Mouse (Mus musculus) megakaryocyte, embryonic 14.5 days (primary cell): ENCODE results near the gene Kat2b. TPM values are rescaled to one million over a fixed set of nuclear protein-coding genes. Genes with fewer than 3 reads are reported as not detected.
A peak's percentile ranks its signal among the peaks of the same experiment; 100 is the strongest.
"Not testable (repeated sequence)": the region's sequence is repeated elsewhere in the genome, so short reads cannot be mapped to it uniquely, and the experiment has no call there.

Source experiments
- H3K27me3 ChIP-seq: replicated peaks from 2 replicates; pipeline ENCODE3; 2012; ENCODE audit warnings: inconsistent platforms
- H3K36me3 ChIP-seq: replicated peaks from 2 replicates; pipeline ENCODE3; 2012; ENCODE audit warnings: low read length, inconsistent platforms, mixed read lengths
- H3K4me1 ChIP-seq: 2 replicates; pipeline ENCODE4 v1.6.1; 2012; ENCODE audit warnings: inconsistent platforms
- H3K4me3 ChIP-seq: replicated peaks from 2 replicates; pipeline ENCODE3; 2012; ENCODE audit warnings: moderate library complexity, mild to moderate bottlenecking, inconsistent platforms
- H3K9me3 ChIP-seq: 2 replicates; pipeline ENCODE4 v1.6.1; 2012; ENCODE audit warnings: inconsistent platforms
- FLI1 ChIP-seq: IDR thresholded peaks from 2 replicates; pipeline ENCODE4 v1.6.1; 2012; ENCODE audit warnings: low read length, inconsistent platforms, mixed read lengths
- GATA1 ChIP-seq: IDR thresholded peaks from 3 replicates; pipeline ENCODE4 v1.6.1; 2012; ENCODE audit warnings: mixed read lengths, low read length, inconsistent platforms, borderline replicate concordance
- polyA plus RNA-seq: library from polyadenylated mRNA; stranded (reverse); fragments of >175 nt; gene quantifications from 2 replicates; pipeline ENCODE4 v1.2.3, GENCODE M21; 2012; ENCODE audit warnings: low replicate concordance; ENCODE audit not compliant: insufficient read depth

Gene Kat2b
- polyA plus RNA-seq, 1 experiment, result 0.39 TPM

DNA sequence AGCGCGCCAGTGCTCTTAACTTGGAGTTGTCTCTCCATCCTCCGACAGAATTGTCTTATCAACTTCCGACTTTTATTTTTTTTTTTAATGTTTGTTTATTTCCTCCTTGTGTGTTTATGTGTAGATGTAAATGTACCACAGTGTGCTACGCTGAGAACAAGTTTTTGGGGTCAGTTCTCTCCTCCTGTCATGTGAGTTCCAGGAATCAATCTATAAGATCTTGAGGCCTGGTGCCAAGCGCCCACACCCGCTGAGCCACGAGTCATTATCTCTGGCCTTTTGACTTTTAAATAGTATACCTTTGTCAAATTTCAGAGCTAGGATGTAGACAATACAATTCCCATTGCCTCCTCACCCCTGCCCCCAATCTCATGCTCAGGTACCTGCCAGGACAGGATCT lies 28.9 kb downstream of the Kat2b start:
- no peaks in the 10 kb centered on the region for H3K9me3 ChIP-seq
- H3K27me3 ChIP-seq, result no peaks in the 10 kb centered on the region
- TF ChIP-seq GATA1 (no peak), FLI1 (no peak)
- H3K4me1 ChIP-seq, result peaks cover 49% of the 10 kb centered on the region
- no peak overlapping the region for H3K4me3 ChIP-seq
- peaks cover 4% of the 10 kb centered on the region for H3K36me3 ChIP-seq

DNA sequence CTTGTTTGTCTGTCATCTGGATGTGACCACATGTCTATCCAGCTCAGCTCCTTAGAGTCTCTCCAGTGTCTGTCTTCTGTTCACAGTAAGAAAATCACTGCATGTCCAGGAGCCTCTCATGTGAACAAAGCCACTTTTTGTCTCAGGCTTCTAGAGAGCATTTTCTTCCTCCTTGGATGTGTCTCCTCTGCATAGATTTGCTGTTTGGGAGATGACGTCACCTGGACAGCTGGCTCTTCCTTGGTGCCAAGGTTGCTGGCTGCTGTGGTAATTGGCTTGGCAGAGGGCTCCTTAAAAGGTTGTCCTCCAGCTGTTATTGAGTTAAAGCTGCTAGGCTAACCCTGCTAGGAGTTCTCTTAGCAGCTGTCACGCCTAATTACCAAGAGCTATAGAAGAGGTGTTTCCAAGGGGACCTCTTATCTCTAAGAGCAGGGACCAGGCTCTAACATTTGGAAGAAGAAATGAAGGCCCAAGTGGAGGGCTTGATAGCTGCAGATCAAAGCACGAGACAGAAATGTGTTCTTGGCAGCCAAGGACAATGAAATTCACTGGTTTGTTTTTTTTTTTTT lies 29.7 kb downstream of the Kat2b start:
- no peak for TF ChIP-seq GATA1
- no peak for TF ChIP-seq FLI1
- H3K27me3 ChIP-seq, result no peaks in the 10 kb centered on the region
- H3K4me3 ChIP-seq, result no peak overlapping the region
- H3K9me3 ChIP-seq, result no peaks in the 10 kb centered on the region
- peaks cover 4% of the 10 kb centered on the region for H3K36me3 ChIP-seq
- H3K4me1 ChIP-seq, result peaks cover 48% of the 10 kb centered on the region

DNA sequence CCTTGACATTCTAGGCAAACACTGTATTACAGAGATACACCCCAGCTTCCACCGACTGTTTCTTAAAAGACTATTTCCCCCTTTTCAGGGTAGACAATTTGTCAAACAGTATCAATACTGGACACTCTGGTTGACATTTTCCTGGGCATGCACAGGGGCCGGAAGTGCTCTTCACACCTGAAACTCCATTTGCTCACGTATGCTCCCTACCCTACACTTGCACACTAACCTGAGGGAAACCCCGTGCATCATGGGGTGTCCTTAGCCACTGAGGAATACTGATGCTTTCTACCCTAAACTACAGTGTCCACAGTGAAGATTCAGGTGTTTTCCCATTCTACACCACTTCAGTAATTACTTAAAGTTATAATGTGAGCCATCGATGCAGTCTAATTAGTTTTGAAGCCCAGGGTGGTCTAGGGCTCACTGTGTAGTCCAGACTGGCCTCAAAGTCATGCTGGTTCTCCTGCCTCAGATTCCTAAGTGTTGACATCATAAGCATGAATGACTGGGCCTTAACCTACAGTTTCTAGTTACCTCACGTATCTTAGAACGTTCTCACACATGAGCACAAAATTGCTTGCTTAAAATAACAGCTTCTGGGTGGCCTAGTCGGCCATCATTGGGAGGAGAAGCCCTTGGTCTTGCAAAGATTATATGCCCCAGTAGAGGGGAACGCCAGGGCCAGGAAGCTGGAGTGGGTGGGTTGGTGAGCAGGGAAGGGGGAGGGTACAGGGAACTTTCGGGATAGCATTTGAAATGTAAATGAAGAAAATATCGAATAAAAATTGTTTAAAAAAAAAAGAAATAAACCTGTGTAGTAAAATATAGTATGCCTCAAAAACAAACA lies 30.5 kb downstream of the Kat2b start:
- Histone ChIP-seq H3K36me3 (peaks cover 4% of the 10 kb centered on the region), H3K4me3 (no peak overlapping the region), H3K27me3 (no peaks in the 10 kb centered on the region), H3K4me1 (peaks cover 54% of the 10 kb centered on the region), H3K9me3 (no peaks in the 10 kb centered on the region)
- TF ChIP-seq FLI1 (no peak), GATA1 (no peak)

DNA sequence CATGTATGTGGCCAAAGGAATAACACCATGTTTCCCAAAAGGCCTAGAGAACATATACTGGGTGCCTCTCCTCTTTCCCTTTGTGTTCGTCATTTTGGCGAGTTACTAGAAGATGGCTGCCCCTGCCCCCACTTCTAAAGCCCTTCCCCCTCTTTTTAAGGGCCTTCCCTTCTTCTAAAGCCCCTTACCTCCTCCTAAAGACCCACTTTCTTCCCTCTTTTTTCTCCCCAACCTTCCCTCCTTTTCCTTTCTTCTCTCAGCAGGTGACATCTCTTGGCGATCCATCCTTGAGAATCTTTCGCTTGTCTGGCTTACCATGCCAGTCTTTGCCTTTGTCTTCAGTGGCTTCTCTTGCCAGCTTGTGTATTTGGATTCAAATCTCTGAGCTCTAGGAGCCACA lies 31.9 kb downstream of the Kat2b start:
- TF ChIP-seq GATA1, result no peak
- TF ChIP-seq FLI1, result no peak
- Histone ChIP-seq H3K9me3 (no peaks in the 10 kb centered on the region), H3K27me3 (no peaks in the 10 kb centered on the region), H3K4me3 (no peak overlapping the region), H3K36me3 (peaks cover 4% of the 10 kb centered on the region), H3K4me1 (peaks cover 52% of the 10 kb centered on the region)

DNA sequence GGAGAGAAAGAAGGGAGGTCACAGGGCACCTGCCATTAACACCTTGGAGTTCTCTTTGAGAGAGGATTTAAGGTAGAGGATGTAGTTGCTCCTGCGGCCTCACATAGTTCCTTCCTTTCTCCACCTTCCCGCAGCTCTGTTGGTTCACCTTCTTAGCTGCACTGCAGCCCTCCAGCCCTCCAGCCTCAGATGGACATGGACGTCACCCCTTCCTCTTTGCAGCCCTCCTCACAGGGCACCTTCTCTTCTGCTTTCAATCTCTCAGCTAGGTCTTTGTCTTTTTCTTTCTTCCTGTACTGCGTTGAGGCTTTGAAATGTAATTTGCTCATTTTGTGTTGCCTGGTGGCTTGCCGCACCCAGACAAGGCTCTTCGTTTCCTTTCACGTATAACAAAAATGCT lies 36.6 kb downstream of the Kat2b start:
- H3K27me3 ChIP-seq, H3K9me3 ChIP-seq, H3K36me3 ChIP-seq, H3K4me3 ChIP-seq: not testable (repeated sequence)
- H3K4me1 ChIP-seq, result peaks cover 18% of the 10 kb centered on the region

DNA sequence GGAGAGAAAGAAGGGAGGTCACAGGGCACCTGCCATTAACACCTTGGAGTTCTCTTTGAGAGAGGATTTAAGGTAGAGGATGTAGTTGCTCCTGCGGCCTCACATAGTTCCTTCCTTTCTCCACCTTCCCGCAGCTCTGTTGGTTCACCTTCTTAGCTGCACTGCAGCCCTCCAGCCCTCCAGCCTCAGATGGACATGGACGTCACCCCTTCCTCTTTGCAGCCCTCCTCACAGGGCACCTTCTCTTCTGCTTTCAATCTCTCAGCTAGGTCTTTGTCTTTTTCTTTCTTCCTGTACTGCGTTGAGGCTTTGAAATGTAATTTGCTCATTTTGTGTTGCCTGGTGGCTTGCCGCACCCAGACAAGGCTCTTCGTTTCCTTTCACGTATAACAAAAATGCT lies 39.4 kb downstream of the Kat2b start:
- not testable (repeated sequence) for H3K9me3 ChIP-seq, H3K36me3 ChIP-seq, H3K4me3 ChIP-seq, H3K27me3 ChIP-seq
- peaks cover 10% of the 10 kb centered on the region for H3K4me1 ChIP-seq

DNA sequence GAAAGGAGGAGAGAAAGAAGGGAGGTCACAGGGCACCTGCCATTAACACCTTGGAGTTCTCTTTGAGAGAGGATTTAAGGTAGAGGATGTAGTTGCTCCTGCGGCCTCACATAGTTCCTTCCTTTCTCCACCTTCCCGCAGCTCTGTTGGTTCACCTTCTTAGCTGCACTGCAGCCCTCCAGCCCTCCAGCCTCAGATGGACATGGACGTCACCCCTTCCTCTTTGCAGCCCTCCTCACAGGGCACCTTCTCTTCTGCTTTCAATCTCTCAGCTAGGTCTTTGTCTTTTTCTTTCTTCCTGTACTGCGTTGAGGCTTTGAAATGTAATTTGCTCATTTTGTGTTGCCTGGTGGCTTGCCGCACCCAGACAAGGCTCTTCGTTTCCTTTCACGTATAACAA lies 42.3 kb downstream of the Kat2b start:
- H3K4me3 ChIP-seq, H3K27me3 ChIP-seq, H3K4me1 ChIP-seq, H3K9me3 ChIP-seq: not testable (repeated sequence)
- H3K36me3 ChIP-seq, result peaks cover 34% of the 10 kb centered on the region

DNA sequence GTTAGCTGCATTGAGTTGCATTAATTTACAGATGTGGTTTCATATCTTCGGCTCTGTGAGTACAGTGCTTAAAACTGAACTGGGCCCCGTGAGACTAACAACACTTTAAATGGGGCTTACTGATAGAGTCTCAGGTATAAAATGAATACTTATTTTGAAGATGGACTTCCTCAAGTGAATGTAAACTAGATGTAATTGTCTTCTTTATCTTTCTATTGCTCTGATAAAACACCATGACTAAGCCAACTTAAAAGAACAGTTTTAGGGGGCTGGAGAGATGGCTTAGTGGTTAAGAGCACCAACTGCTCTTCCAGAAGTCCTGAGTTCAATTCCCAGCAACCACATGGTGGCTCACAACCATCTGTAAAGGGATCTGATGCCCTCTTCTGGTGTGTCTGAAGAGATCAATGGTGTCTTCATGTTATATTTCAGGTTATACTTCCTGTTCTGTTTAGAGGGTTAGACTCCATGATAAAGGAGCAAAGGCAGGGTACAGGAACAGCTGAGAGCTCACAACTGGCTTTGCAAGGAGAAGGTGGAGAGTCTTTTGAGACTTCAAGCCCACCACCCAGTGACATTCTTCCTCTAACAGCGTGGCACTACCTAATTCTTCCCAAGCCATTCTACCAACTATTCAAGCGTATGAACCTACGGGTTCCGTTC lies 50.8 kb downstream of the Kat2b start:
- Histone ChIP-seq H3K4me1 (peaks cover 26% of the 10 kb centered on the region), H3K27me3 (no peaks in the 10 kb centered on the region), H3K36me3 (peaks cover 62% of the 10 kb centered on the region), H3K9me3 (no peaks in the 10 kb centered on the region), H3K4me3 (no peak overlapping the region)
- TF ChIP-seq FLI1 (no peak), GATA1 (no peak)

DNA sequence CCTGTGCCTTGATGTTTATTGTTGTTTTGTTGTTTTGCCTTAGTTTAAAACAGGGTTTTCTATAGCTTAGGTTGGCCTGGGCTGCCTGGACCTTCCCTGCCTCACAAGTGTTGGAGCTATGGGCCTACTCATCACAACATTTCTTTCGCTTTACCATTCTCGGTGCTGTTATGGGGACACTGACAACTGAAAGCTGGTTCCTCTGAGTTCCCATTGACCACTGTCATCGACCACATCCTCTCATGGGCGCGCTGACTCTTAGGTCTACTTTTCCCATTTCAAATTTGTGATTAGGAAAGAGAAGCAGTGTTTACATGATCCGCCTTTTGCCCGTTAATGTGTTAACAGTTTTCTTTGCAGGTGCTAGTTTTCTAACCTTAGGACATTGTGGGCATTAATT lies 51.7 kb downstream of the Kat2b start:
- no peak overlapping the region for H3K4me3 ChIP-seq
- no peaks in the 10 kb centered on the region for H3K9me3 ChIP-seq
- H3K36me3 ChIP-seq, result peaks cover 53% of the 10 kb centered on the region
- no peak for TF ChIP-seq FLI1
- TF ChIP-seq GATA1, result no peak
- no peaks in the 10 kb centered on the region for H3K27me3 ChIP-seq
- H3K4me1 ChIP-seq, result peaks cover 26% of the 10 kb centered on the region

DNA sequence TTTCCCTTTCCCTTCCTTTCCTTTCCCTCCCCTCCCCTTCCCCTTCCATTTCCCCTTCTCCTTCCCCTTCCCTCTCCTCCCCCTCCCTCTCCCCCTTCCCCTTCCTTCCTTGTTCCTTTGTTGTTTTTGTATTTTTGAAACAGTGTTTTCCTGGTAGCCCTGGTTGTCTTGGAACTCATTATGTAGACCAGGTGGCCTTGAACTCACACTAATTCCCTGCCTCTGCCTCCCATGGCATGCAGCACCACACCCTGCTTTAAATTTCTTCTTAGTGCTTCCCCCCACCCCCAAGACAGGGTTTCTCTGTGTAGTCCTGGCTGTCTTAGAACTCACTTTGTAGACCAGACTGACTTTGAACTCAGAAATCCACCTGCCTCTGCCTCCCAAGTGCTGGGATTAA lies 52.7 kb downstream of the Kat2b start:
- no peak overlapping the region for H3K4me3 ChIP-seq
- peaks cover 53% of the 10 kb centered on the region for H3K36me3 ChIP-seq
- no peaks in the 10 kb centered on the region for H3K9me3 ChIP-seq
- H3K27me3 ChIP-seq, result no peaks in the 10 kb centered on the region
- H3K4me1 ChIP-seq, result peaks cover 26% of the 10 kb centered on the region
- no peak for TF ChIP-seq FLI1
- TF ChIP-seq GATA1, result no peak

DNA sequence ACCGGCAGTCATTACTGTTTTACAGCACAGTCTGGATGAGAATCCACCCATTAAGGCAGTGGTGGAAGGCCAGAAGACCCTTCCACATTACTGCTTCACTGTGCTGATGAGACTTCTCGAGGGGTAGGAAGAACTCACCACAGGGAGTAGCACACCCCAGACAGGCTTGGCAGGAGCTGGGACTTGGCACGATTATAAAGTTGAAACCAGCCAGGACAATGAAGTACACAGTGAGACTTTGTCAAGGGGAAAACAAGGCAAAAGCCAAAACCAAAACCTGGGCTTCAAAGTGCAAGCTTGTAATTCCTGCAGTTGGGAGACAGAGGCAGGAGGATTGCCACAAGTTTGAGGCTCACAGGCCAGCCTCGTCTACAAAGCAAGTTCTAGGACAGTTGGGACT lies 54.0 kb downstream of the Kat2b start:
- no peak for TF ChIP-seq GATA1
- no peak for TF ChIP-seq FLI1
- no peaks in the 10 kb centered on the region for H3K9me3 ChIP-seq
- H3K4me1 ChIP-seq, result peaks cover 26% of the 10 kb centered on the region
- H3K27me3 ChIP-seq, result no peaks in the 10 kb centered on the region
- peak overlapping the region; percentile 14 for H3K4me3 ChIP-seq
- H3K36me3 ChIP-seq, result peaks cover 53% of the 10 kb centered on the region
